Mouse (Mus musculus) embryonic fibroblast, embryonic 13.5 days (primary cell): ENCODE measurements around the gene Pomt2. TPM values are rescaled to one million over a fixed set of nuclear protein-coding genes. Genes with fewer than 3 reads are reported as not detected.
"Not testable (repeated sequence)": the region's sequence is repeated elsewhere in the genome, so short reads cannot be mapped to it uniquely, and the experiment has no call there.

Source experiments
- H3K27ac ChIP-seq: 2 replicates; pipeline ENCODE4 v1.5.1; 2012; ENCODE audit warnings: low read length, control low read depth, inconsistent platforms; ENCODE audit not compliant: insufficient read depth
- H3K4me1 ChIP-seq: 2 replicates; pipeline ENCODE4 v1.6.1; 2011; ENCODE audit warnings: low read length; ENCODE audit not compliant: control insufficient read depth, insufficient read depth
- H3K4me3 ChIP-seq: 2 replicates; pipeline ENCODE4 v1.5.1; 2011; ENCODE audit warnings: mild to moderate bottlenecking, control low read depth, low read length; ENCODE audit not compliant: insufficient read depth
- CTCF ChIP-seq: IDR thresholded peaks from 2 replicates; pipeline ENCODE4 v1.5.1; 2011; ENCODE audit warnings: mild to moderate bottlenecking, control low read depth, low read length, moderate library complexity, borderline replicate concordance; ENCODE audit not compliant: insufficient read depth
- POLR2A ChIP-seq: IDR thresholded peaks from 2 replicates; pipeline ENCODE4 v1.6.1; 2011; ENCODE audit warnings: low read depth, mild to moderate bottlenecking, control low read depth, low read length, moderate library complexity
- polyA plus RNA-seq: library from polyadenylated mRNA; stranded (reverse); fragments of >200 nt; gene quantifications from 2 replicates; pipeline ENCODE4 v1.2.4, GENCODE M21; 2011; ENCODE audit warnings: low read depth; ENCODE audit not compliant: missing spikeins, insufficient read length

The Pomt2 gene
- 23.3 and 26.9 TPM in 2 replicates for polyA plus RNA-seq

GRCm38 (mm10) chr12:87147395-87148089, at the start of gene Pomt2:
Gene Pomt2, minus strand, starts transcription at chr12:87147968.
- TF ChIP-seq CTCF: no peak
- TF ChIP-seq POLR2A: peak; percentile 73
- Histone ChIP-seq H3K4me1 (0 out of 2 replicates have a peak, but pooled peaks cover 4% of the 10 kb centered on the region), H3K4me3 (peak within 1 kb of the TSS; percentile 57), H3K27ac (peak within 1 kb of the TSS; percentile 75)

GRCm38 (mm10) chr12:87196310-87196709, 48.5 kb upstream of the Pomt2 start:
- no peak overlapping the region for H3K27ac ChIP-seq
- peaks cover 5% of the 10 kb centered on the region for H3K4me1 ChIP-seq
- no peak overlapping the region for H3K4me3 ChIP-seq
- TF ChIP-seq CTCF: no peak
- TF ChIP-seq POLR2A: no peak

GRCm38 (mm10) chr12:87195069-87195468, 47.3 kb upstream of the Pomt2 start:
- H3K27ac ChIP-seq: no peak overlapping the region
- TF ChIP-seq CTCF: no peak
- no peak for TF ChIP-seq POLR2A
- H3K4me3 ChIP-seq: no peak overlapping the region
- H3K4me1 ChIP-seq: peaks cover 3% of the 10 kb centered on the region

- H3K4me1 ChIP-seq: peaks cover 1% of the 10 kb centered on the region; the same call in 1 of the 2 replicates
- no peak overlapping the region for H3K4me3 ChIP-seq
- H3K27ac ChIP-seq: no peak overlapping the region
- TF ChIP-seq POLR2A (no peak), CTCF (no peak)
Observed at GRCm38 (mm10) chr12:87193008-87193407, 45.2 kb upstream of the Pomt2 start.

GRCm38 (mm10) chr12:87177631-87178030, 29.9 kb upstream of the Pomt2 start:
- Histone ChIP-seq H3K4me1 (peaks cover 2% of the 10 kb centered on the region; the same call in 1 of the 2 replicates), H3K27ac (no peak overlapping the region), H3K4me3 (no peak overlapping the region)
- no peak for TF ChIP-seq CTCF
- no peak for TF ChIP-seq POLR2A

- Histone ChIP-seq H3K27ac (peak overlapping the region; percentile 23; the same call in 1 of the 2 replicates), H3K4me1 (peaks cover 2% of the 10 kb centered on the region; the same call in 1 of the 2 replicates), H3K4me3 (no peak overlapping the region)
- TF ChIP-seq CTCF: no peak
- TF ChIP-seq POLR2A: no peak
Observed at GRCm38 (mm10) chr12:87175194-87175946, 27.6 kb upstream of the Pomt2 start.

- H3K4me1 ChIP-seq: no peaks in the 10 kb centered on the region
Observed at GRCm38 (mm10) chr12:87160815-87161214, 13.0 kb upstream of the Pomt2 start.

GRCm38 (mm10) chr12:87160310-87160709, 12.5 kb upstream of the Pomt2 start:
- Histone ChIP-seq H3K27ac (no peak overlapping the region), H3K4me3 (no peak overlapping the region), H3K4me1 (no peaks in the 10 kb centered on the region)
- TF ChIP-seq CTCF (no peak), POLR2A (no peak)

More at GRCm38 (mm10) chr12:87160815-87161214, 13.0 kb upstream of the Pomt2 start:
- TF ChIP-seq CTCF (no peak), POLR2A (no peak)
- H3K27ac ChIP-seq: no peak overlapping the region
- H3K4me3 ChIP-seq: no peak overlapping the region

- H3K4me3 ChIP-seq: no peak overlapping the region
- no peak for TF ChIP-seq POLR2A
- TF ChIP-seq CTCF: no peak
- no peaks in the 10 kb centered on the region for H3K4me1 ChIP-seq
- no peak overlapping the region for H3K27ac ChIP-seq
Observed at GRCm38 (mm10) chr12:87158099-87158498, 10.3 kb upstream of the Pomt2 start.

GRCm38 (mm10) chr12:87157361-87157760, 9.6 kb upstream of the Pomt2 start:
- no peaks in the 10 kb centered on the region for H3K4me1 ChIP-seq
- no peak overlapping the region for H3K27ac ChIP-seq
- TF ChIP-seq CTCF: no peak
- TF ChIP-seq POLR2A: no peak
- H3K4me3 ChIP-seq: no peak overlapping the region

GRCm38 (mm10) chr12:87154448-87154847, 6.7 kb upstream of the Pomt2 start:
- H3K4me1 ChIP-seq, H3K4me3 ChIP-seq, H3K27ac ChIP-seq: not testable (repeated sequence)
